Mouse (Mus musculus) cortical plate, adult 2 months (tissue): ENCODE results near the gene Fkbpl.

ENCODE experiments used
- CTCF ChIP-seq: fragments of 200-500 bp; IDR thresholded peaks from 2 replicates; pipeline ENCODE4 v1.5.1; 2011; ENCODE audit warnings: mild to moderate bottlenecking, control low read depth, low read length; ENCODE audit not compliant: insufficient read depth; ENCODE audit errors: extremely low read depth
- POLR2A ChIP-seq: fragments of 200-500 bp; IDR thresholded peaks from 2 replicates; pipeline ENCODE4 v1.6.1; 2011; ENCODE audit warnings: mild to moderate bottlenecking, low read length, control low read depth; ENCODE audit not compliant: insufficient read depth; ENCODE audit errors: extremely low read depth

DNA sequence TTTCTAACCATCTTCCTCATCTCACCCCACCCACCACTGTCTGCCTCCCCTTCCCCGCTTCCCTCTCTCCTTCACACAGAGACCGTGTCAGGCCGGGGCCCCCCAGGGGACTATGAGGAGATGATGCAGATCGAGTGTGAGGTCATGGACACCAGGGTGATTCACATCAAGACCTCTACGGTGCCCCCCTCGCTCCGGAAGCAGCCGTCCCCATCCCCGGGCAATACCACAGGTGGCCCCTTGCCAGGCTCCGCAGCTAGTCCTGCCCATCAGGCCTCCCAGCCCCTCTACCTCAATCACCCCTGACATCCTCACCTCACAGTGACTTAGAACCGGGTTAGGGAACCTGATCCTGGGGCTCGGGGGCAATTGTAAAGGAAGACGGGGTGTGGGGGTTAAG, 9.8 kb downstream of the Fkbpl start:
- TF ChIP-seq POLR2A = no peak
- TF ChIP-seq CTCF = no peak
